Mouse (Mus musculus) left cerebral cortex, postnatal 10 days (tissue): Measurements from ENCODE around the gene Atmin. TPM values are rescaled to one million over a fixed set of nuclear protein-coding genes. Genes with fewer than 3 reads are reported as not detected.

ENCODE experiments used
- total RNA-seq, 2 experiments: library from RNA; stranded (reverse); gene quantifications; 2 replicates each; pipeline ENCODE4 v1.2.3; 2021

Atmin gene
- total RNA-seq, 2 experiments from 2014 or later, result 32.4 to 34.1 TPM

Other genes with a start within 250 kb of the Atmin start
- 10 to 100 TPM; 18.5 to 18.9 TPM for gene Cdyl2, start 210.4 kb upstream of the Atmin start, total RNA-seq
- 10 to 100 TPM in 1 of 2 experiments, 1 to 10 TPM in 1; 10.0 to 11.3 TPM for gene Cmc2, start 21.9 kb upstream of the Atmin start, total RNA-seq
- 1 to 10 TPM; 2.3 to 3.3 TPM for gene Cenpn, start 21.7 kb upstream of the Atmin start, total RNA-seq
- gene 1700030J22Rik, start 35.6 kb downstream of the Atmin start, total RNA-seq, result 10 to 100 TPM; 11.3 to 12.5 TPM
- gene Gcsh, start 50.1 kb downstream of the Atmin start, total RNA-seq, result 10 to 100 TPM; 43.3 to 43.7 TPM
- gene Pkd1l2, start 139.1 kb downstream of the Atmin start, total RNA-seq, result not detected
- not detected for gene Bco1, start 152.5 kb downstream of the Atmin start, total RNA-seq
- gene Gan, start 214.7 kb downstream of the Atmin start, total RNA-seq, result 10 to 100 TPM; 22.7 to 27.0 TPM